Mouse (Mus musculus) stomach, postnatal 0 days (tissue): ENCODE results near the gene Pef1. TPM values are rescaled to one million over a fixed set of nuclear protein-coding genes. Genes with fewer than 3 reads are reported as not detected.

Source experiments
- ATAC-seq: fragments of 200-750 bp; cut with Nextera tagmentation; 2 replicates; pipeline ENCODE4 v1.8.0; 2017; ENCODE audit not compliant: low FRiP score, low TSS enrichment
- DNase-seq: peaks from one replicate; pipeline ENCODE4 v3.0.0-alpha.2; 2016; ENCODE audit warnings: low spot score
- H3K27ac ChIP-seq: fragments of 300-500 bp; sonication (generic); replicated peaks from 2 replicates; pipeline ENCODE4 v1.5.1; 2014; ENCODE audit warnings: mild to moderate bottlenecking, control low read depth
- H3K27me3 ChIP-seq: fragments of 300-500 bp; sonication (generic); 2 replicates; pipeline ENCODE4 v1.6.1; 2014; ENCODE audit warnings: low read length; ENCODE audit not compliant: control insufficient read depth, insufficient read depth
- H3K36me3 ChIP-seq: fragments of 300-500 bp; sonication (generic); 2 replicates; pipeline ENCODE4 v1.6.1; 2014; ENCODE audit warnings: low read length, mixed read lengths; ENCODE audit not compliant: control insufficient read depth, insufficient read depth
- H3K4me1 ChIP-seq: fragments of 300-500 bp; sonication (generic); replicated peaks from 2 replicates; pipeline ENCODE4 v1.6.1; 2014; ENCODE audit warnings: antibody characterized with exemption; ENCODE audit not compliant: control insufficient read depth, insufficient read depth
- H3K4me2 ChIP-seq: fragments of 300-500 bp; sonication (generic); replicated peaks from 2 replicates; pipeline ENCODE4 v1.6.1; 2014; ENCODE audit warnings: low read depth, mild to moderate bottlenecking, control low read depth, moderate library complexity
- H3K4me3 ChIP-seq: fragments of 300-500 bp; sonication (generic); 2 replicates; pipeline ENCODE4 v1.5.1; 2014; ENCODE audit warnings: low read depth, low read length, control low read depth
- H3K9ac ChIP-seq: fragments of 300-500 bp; sonication (generic); 2 replicates; pipeline ENCODE4 v1.6.1; 2014; ENCODE audit warnings: mild to moderate bottlenecking, low read length, control low read depth, mixed read lengths
- H3K9me3 ChIP-seq: fragments of 300-500 bp; sonication (generic); 2 replicates; pipeline ENCODE4 v1.6.1; 2016; ENCODE audit warnings: low read length; ENCODE audit not compliant: control insufficient read depth
- CTCF ChIP-seq: IDR thresholded peaks from 2 replicates; pipeline ENCODE4 v1.5.1; 2016; ENCODE audit warnings: antibody characterized with exemption, low read depth, mild to moderate bottlenecking, moderate library complexity
- EP300 ChIP-seq: optimal IDR thresholded peaks from 2 replicates; pipeline ENCODE3; 2016; ENCODE audit warnings: antibody characterized with exemption
- WGBS: fragments of 180-500 bp; shearing (Covaris S2); extraction: QIAGEN DNeasy Blood & Tissue Kit; methylation state at CpG from one replicate; pipeline ENCODE4 v1.1.7; 2014; 5-methylcytosine and 5-hydroxymethylcytosine counted together
- polyA plus RNA-seq: library from polyadenylated mRNA; unstranded; fragments of >200 nt; fragmentation: Nextera tagmentation; extraction: Ambion mirVana; gene quantifications from 2 replicates; pipeline ENCODE4 v1.2.1, GENCODE M21; 2015

The Pef1 gene
- polyA plus RNA-seq, 1 experiment from 2014 or later, result 64.7 TPM

DNA sequence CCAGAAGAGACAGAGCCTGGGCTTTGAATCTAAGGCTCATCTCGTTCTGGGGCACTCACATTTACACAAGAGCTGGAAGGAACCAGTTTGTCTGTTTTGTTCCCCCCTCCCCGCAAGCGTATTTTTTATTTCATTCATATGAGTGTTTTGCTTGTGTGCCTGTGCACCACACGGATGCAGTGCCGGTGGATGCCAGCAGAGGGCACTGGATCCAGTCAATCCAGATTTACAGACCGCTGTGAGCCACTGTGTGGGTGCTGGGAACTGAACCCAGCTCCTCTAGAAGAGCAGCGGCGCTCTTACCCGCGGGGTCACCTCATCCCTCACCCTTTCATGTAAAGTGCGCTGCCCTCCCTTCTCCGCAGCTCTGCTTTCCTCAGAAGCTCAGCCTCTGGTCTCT is 1.3 kb downstream of the Pef1 start:
- 79% methylated on average over 12 of the region's 12 CpGs for WGBS
- no peaks in the 10 kb centered on the region for H3K27me3 ChIP-seq
- ATAC-seq, result no peak
- no peak for DNase-seq
- peaks cover 11% of the 10 kb centered on the region for H3K4me1 ChIP-seq
- H3K36me3 ChIP-seq, result no peaks in the 10 kb centered on the region
- TF ChIP-seq EP300 (no peak), CTCF (peak; percentile 47)
- H3K4me2 ChIP-seq, result no peak overlapping the region
- no peak overlapping the region for H3K4me3 ChIP-seq
- no peak overlapping the region for H3K27ac ChIP-seq
- no peak overlapping the region for H3K9ac ChIP-seq
- H3K9me3 ChIP-seq, result no peaks in the 10 kb centered on the region

- H3K36me3 ChIP-seq, result no peaks in the 10 kb centered on the region
- peak; percentile 40 for DNase-seq
- no peak for TF ChIP-seq EP300
- no peak for TF ChIP-seq CTCF
- H3K4me1 ChIP-seq, result peaks cover 13% of the 10 kb centered on the region
- peak; percentile 3; the same call in 1 of the 2 replicates for ATAC-seq
- peak overlapping the region; percentile 3; the same call in 1 of the 2 replicates for H3K27ac ChIP-seq
- no peak overlapping the region for H3K4me2 ChIP-seq
- 34% methylated on average over 4 of the region's 4 CpGs for WGBS
- H3K9ac ChIP-seq, result no peak overlapping the region
- no peak overlapping the region for H3K4me3 ChIP-seq
- H3K27me3 ChIP-seq, result no peaks in the 10 kb centered on the region
- no peaks in the 10 kb centered on the region for H3K9me3 ChIP-seq
Measured at GRCm38 (mm10) chr4:130104584-130104983, 2.2 kb downstream of the Pef1 start.

- TF ChIP-seq CTCF (no peak), EP300 (no peak)
- ATAC-seq, result peak; percentile 70
- Histone ChIP-seq H3K4me1 (peaks cover 7% of the 10 kb centered on the region), H3K36me3 (no peaks in the 10 kb centered on the region), H3K9me3 (no peaks in the 10 kb centered on the region), H3K9ac (peak overlapping the region; percentile 75; the same call in 1 of the 2 replicates), H3K4me3 (peak overlapping the region; percentile 74), H3K27ac (peak overlapping the region; percentile 89), H3K4me2 (peak overlapping the region; percentile 68), H3K27me3 (no peaks in the 10 kb centered on the region)
- WGBS, result 8% methylated on average over 14 of the region's 14 CpGs
- DNase-seq, result no peak
Measured at GRCm38 (mm10) chr4:130107065-130107443, 4.7 kb downstream of the Pef1 start.

GRCm38 (mm10) chr4:130107444-130108131 is 5.2 kb downstream of the Pef1 start:
- WGBS, result under 1% methylated on average over 39 of the region's 39 CpGs
- ATAC-seq, result peak; percentile 92
- TF ChIP-seq CTCF, result no peak
- no peak for TF ChIP-seq EP300
- peaks cover 7% of the 10 kb centered on the region for H3K4me1 ChIP-seq
- no peaks in the 10 kb centered on the region for H3K9me3 ChIP-seq
- peak overlapping the region; percentile 74 for H3K4me3 ChIP-seq
- peak overlapping the region; percentile 89 for H3K27ac ChIP-seq
- H3K9ac ChIP-seq, result peak overlapping the region; percentile 75
- H3K36me3 ChIP-seq, result no peaks in the 10 kb centered on the region
- H3K4me2 ChIP-seq, result peak overlapping the region; percentile 68
- peak; percentile 100 for DNase-seq
- no peaks in the 10 kb centered on the region for H3K27me3 ChIP-seq

DNA sequence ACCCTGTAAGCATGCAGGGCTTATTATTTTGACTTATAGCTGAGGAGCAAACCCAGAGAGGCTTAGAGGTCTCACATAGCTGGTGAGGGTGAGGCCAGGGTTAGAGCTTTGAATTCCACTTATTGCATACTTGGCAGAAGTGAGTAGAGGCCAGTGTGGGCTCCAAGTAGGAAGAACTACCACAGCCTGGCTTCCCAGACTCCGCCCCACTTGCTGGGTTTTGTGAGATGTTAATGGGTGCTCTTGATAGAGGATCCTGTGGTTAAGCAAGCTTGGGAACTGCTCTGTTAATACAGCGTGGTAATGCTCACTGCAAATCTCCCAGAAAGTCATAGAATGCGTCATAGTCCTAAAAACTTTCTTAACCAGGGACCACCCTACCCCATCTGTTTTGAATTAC is 6.6 kb downstream of the Pef1 start:
- DNase-seq (no peak), ATAC-seq (no peak)
- Histone ChIP-seq H3K9ac (no peak overlapping the region), H3K4me1 (peaks cover 7% of the 10 kb centered on the region), H3K27ac (peak overlapping the region; percentile 89), H3K4me2 (peak overlapping the region; percentile 68; the same call in 1 of the 2 replicates), H3K36me3 (no peaks in the 10 kb centered on the region; the same call in 1 of the 2 replicates), H3K27me3 (no peaks in the 10 kb centered on the region), H3K4me3 (no peak overlapping the region), H3K9me3 (no peaks in the 10 kb centered on the region)
- 87% methylated on average over 3 of the region's 3 CpGs for WGBS
- TF ChIP-seq CTCF, result no peak
- no peak for TF ChIP-seq EP300

DNA sequence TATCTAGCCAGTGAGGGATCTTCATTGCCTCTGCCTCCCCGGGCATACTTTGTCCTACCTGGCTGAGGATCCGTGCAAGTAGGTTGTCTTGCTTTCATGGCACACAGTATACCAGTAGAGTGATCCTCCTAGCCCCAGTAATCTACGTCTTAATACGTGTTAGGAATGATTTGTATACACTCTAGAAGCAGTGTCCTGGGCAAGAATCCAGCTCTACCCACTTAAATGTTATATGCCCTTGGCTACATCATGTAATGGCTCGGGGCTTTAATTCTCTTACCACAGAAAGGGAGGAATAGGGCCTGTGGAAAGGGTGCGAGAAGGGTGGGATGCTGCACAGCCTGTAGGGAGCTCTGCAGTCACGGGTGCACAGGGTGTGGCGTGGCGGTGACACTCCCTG is 7.3 kb downstream of the Pef1 start:
- TF ChIP-seq CTCF (no peak), EP300 (no peak)
- H3K9me3 ChIP-seq, result no peaks in the 10 kb centered on the region
- peaks cover 7% of the 10 kb centered on the region for H3K4me1 ChIP-seq
- ATAC-seq (no peak), DNase-seq (peak; percentile 53)
- no peak overlapping the region for H3K4me2 ChIP-seq
- H3K27me3 ChIP-seq, result no peaks in the 10 kb centered on the region
- H3K27ac ChIP-seq, result 0 out of 2 replicates have a peak overlapping the region, but pooled peaks have one; percentile 19
- no peaks in the 10 kb centered on the region; the same call in 1 of the 2 replicates for H3K36me3 ChIP-seq
- no peak overlapping the region for H3K9ac ChIP-seq
- 71% methylated on average over 9 of the region's 9 CpGs for WGBS
- no peak overlapping the region for H3K4me3 ChIP-seq
